Mouse (Mus musculus) forebrain, embryonic 13.5 days (tissue): ENCODE measurements around the gene Mrps11. TPM values are rescaled to one million over a fixed set of nuclear protein-coding genes. Genes with fewer than 3 reads are reported as not detected.
A peak's percentile ranks its signal among the peaks of the same experiment; 100 is the strongest.

Experiments
- ATAC-seq: fragments of 200-750 bp; cut with Nextera tagmentation; 2 replicates; pipeline ENCODE4 v1.8.0; 2017
- H3K27ac ChIP-seq: fragments of 300-500 bp; sonication (generic); 2 replicates; pipeline ENCODE4 v1.5.1; 2015; ENCODE audit warnings: inconsistent platforms, mild to moderate bottlenecking, moderate library complexity
- H3K27me3 ChIP-seq: fragments of 300-500 bp; sonication (generic); 2 replicates; pipeline ENCODE4 v1.6.1; 2015; ENCODE audit warnings: mild to moderate bottlenecking, inconsistent platforms
- H3K36me3 ChIP-seq: fragments of 300-500 bp; sonication (generic); 2 replicates; pipeline ENCODE4 v1.6.1; 2015; ENCODE audit warnings: mild to moderate bottlenecking, inconsistent platforms; ENCODE audit not compliant: poor library complexity, severe bottlenecking
- H3K4me1 ChIP-seq: fragments of 300-500 bp; sonication (generic); 2 replicates; pipeline ENCODE4 v1.6.1; 2015; ENCODE audit warnings: inconsistent platforms
- H3K4me2 ChIP-seq: fragments of 300-500 bp; sonication (generic); 2 replicates; pipeline ENCODE4 v1.6.1; 2015; ENCODE audit warnings: inconsistent platforms, mild to moderate bottlenecking, moderate library complexity
- H3K4me3 ChIP-seq: fragments of 300-500 bp; sonication (generic); 2 replicates; pipeline ENCODE4 v1.5.1; 2015; ENCODE audit warnings: mild to moderate bottlenecking, inconsistent platforms
- H3K9ac ChIP-seq: fragments of 300-500 bp; sonication (generic); 2 replicates; pipeline ENCODE4 v1.6.1; 2015; ENCODE audit warnings: mild to moderate bottlenecking, inconsistent platforms
- H3K9me3 ChIP-seq: fragments of 300-500 bp; sonication (generic); replicated peaks from 2 replicates; pipeline ENCODE4 v1.6.1; 2016; ENCODE audit warnings: inconsistent platforms
- WGBS: fragments of 180-500 bp; shearing (Covaris S2); methylation state at CpG from one replicate; pipeline ENCODE4 v1.1.7; 2015; 5-methylcytosine and 5-hydroxymethylcytosine counted together
- polyA plus RNA-seq: library from polyadenylated mRNA; unstranded; fragments of >200 nt; fragmentation: Nextera tagmentation; extraction: Ambion mirVana; gene quantifications from 2 replicates; pipeline ENCODE4 v1.2.1, GENCODE M21; 2015

The Mrps11 gene
- polyA plus RNA-seq, 1 experiment from 2014 or later: 81.2 TPM

DNA sequence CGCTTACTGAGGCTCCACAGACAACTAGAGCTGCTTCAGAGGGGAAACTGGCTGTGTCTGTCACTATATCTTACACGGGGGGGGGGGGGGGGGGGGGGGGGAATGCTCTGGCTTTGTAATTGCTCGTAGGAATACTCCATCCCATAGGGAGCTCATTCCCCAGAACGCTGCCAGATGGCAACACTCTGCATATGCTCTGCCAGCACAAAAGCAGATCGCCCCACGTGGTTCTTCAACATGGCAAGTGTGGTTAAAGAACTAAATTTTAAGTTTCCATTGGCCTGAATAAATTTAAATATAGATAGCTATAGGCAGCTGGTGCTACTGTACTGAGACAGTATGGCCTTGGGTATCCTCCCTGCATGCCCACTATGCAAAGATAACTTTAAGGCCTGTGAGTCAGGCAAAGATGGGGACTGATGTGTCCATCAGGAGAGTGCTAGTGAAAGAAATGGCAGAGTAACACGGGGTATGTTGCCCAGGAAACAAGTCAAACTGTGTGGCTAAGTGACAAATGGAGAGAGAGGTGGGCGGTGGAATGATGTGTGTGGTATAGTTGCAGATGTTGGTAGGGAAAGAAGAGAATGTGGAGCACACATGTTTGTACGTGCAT lies 15.0 kb downstream of the Mrps11 start:
- Histone ChIP-seq H3K27me3 (no peaks in the 10 kb centered on the region), H3K9ac (no peak overlapping the region), H3K4me1 (peaks cover 15% of the 10 kb centered on the region), H3K27ac (peak overlapping the region; percentile 87), H3K9me3 (no peaks in the 10 kb centered on the region), H3K4me2 (no peak overlapping the region), H3K4me3 (no peak overlapping the region), H3K36me3 (peaks cover 6% of the 10 kb centered on the region)
- WGBS: 39% methylated on average over 8 of the region's 9 CpGs
- peak; percentile 89 for ATAC-seq

- H3K4me1 ChIP-seq: peaks cover 15% of the 10 kb centered on the region
- no peaks in the 10 kb centered on the region for H3K36me3 ChIP-seq
- no peak overlapping the region for H3K9ac ChIP-seq
- H3K4me2 ChIP-seq: no peak overlapping the region
- 78% methylated on average over 9 of the region's 9 CpGs for WGBS
- H3K27me3 ChIP-seq: no peaks in the 10 kb centered on the region
- no peak overlapping the region for H3K27ac ChIP-seq
- no peaks in the 10 kb centered on the region for H3K9me3 ChIP-seq
- no peak overlapping the region for H3K4me3 ChIP-seq
- ATAC-seq: no peak
Measured at GRCm38 (mm10) chr7:78799730-78800496, 17.0 kb downstream of the Mrps11 start.

GRCm38 (mm10) chr7:78803841-78804240 lies 20.9 kb downstream of the Mrps11 start:
- WGBS: 89% methylated on average over 3 of the region's 3 CpGs
- Histone ChIP-seq H3K9ac (no peak overlapping the region), H3K36me3 (no peaks in the 10 kb centered on the region), H3K4me3 (no peak overlapping the region), H3K9me3 (no peaks in the 10 kb centered on the region), H3K4me1 (no peaks in the 10 kb centered on the region), H3K4me2 (no peak overlapping the region), H3K27ac (no peak overlapping the region), H3K27me3 (no peaks in the 10 kb centered on the region)
- no peak for ATAC-seq

GRCm38 (mm10) chr7:78807192-78807591 lies 24.3 kb downstream of the Mrps11 start:
- WGBS: 89% methylated on average over 4 of the region's 4 CpGs
- Histone ChIP-seq H3K27me3 (no peaks in the 10 kb centered on the region), H3K36me3 (no peaks in the 10 kb centered on the region), H3K4me3 (no peak overlapping the region), H3K9me3 (no peaks in the 10 kb centered on the region), H3K4me2 (no peak overlapping the region), H3K4me1 (no peaks in the 10 kb centered on the region), H3K9ac (no peak overlapping the region), H3K27ac (no peak overlapping the region)
- no peak for ATAC-seq

DNA sequence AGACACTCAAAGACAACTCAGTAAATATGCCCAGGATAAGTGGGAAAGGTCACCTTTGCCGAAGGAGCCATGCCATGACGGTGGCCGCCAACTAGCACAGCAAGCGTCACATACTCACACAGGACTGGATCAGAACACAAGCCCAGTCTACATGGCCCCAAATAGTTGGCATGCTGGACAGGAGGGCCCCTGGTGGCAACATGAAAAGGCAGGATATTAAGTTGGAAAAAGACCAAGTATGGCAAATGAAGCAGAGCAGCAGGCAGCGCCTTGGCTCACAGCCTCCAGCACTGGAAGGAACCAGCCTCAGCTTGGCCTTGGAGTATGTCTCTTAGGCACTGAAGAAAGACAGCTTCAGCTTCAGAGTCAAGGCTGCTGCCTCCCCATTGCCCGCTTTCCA lies 30.9 kb downstream of the Mrps11 start:
- peak overlapping the region; percentile 51 for H3K27ac ChIP-seq
- 85% methylated on average over 6 of the region's 6 CpGs for WGBS
- H3K36me3 ChIP-seq: no peaks in the 10 kb centered on the region
- no peak overlapping the region for H3K4me3 ChIP-seq
- no peak overlapping the region for H3K9ac ChIP-seq
- H3K9me3 ChIP-seq: no peaks in the 10 kb centered on the region
- no peak overlapping the region for H3K4me2 ChIP-seq
- no peaks in the 10 kb centered on the region for H3K27me3 ChIP-seq
- no peak for ATAC-seq
- H3K4me1 ChIP-seq: peaks cover 8% of the 10 kb centered on the region; the same call in 1 of the 2 replicates

DNA sequence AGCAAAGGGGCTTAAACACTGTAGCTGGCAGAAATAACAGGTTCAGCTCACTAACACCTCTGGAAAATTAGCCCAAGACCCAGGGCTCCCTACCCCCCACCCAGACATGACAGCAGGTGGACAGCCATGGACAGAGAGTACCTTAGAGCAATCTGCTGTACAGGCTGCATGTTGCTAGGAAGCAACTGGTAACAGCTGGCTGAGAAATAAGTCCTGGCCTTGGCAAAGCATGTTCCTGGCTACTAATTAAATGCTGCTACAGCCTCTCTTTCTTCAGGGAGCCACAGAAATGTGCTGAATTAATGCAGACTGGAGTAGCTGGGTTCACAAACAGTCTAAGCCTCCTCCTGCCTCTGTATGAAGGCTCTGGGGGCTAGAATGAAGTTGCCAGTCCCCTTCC lies 31.8 kb downstream of the Mrps11 start:
- no peaks in the 10 kb centered on the region for H3K9me3 ChIP-seq
- H3K9ac ChIP-seq: no peak overlapping the region
- peaks cover 8% of the 10 kb centered on the region; the same call in 1 of the 2 replicates for H3K4me1 ChIP-seq
- 0 out of 2 replicates have a peak, but pooled peaks have one; percentile 33 for ATAC-seq
- H3K27me3 ChIP-seq: no peaks in the 10 kb centered on the region
- H3K27ac ChIP-seq: peak overlapping the region; percentile 51
- H3K4me2 ChIP-seq: no peak overlapping the region
- no peak overlapping the region for H3K4me3 ChIP-seq
- no peaks in the 10 kb centered on the region for H3K36me3 ChIP-seq

DNA sequence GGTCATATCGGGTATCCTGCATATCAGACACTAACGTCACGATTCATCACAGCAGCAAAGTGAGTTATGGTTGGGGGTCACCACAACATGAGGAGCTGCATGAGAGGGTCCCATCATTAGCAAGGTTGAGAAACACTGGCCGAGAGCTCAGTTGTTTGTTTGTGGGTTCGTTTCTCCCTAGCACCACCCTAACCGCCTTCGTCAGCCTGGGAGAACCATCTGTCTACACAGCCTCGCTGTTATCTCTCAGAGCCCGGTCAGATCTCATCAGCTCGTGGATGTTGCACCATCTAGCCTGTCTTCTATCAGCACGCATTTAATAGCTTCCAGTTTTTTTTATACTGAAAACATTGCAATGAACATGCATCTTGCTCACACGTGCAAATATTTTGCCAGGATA lies 35.4 kb downstream of the Mrps11 start:
- Histone ChIP-seq H3K27me3 (no peaks in the 10 kb centered on the region), H3K9ac (no peak overlapping the region), H3K4me2 (no peak overlapping the region), H3K4me1 (peaks cover 8% of the 10 kb centered on the region; the same call in 1 of the 2 replicates), H3K27ac (no peak overlapping the region), H3K9me3 (no peaks in the 10 kb centered on the region), H3K4me3 (no peak overlapping the region), H3K36me3 (peaks cover 12% of the 10 kb centered on the region)
- WGBS: 85% methylated on average over 12 of the region's 12 CpGs
- ATAC-seq: no peak

GRCm38 (mm10) chr7:78826682-78827385 lies 43.9 kb downstream of the Mrps11 start:
- Histone ChIP-seq H3K27ac (peak overlapping the region; percentile 60), H3K4me3 (no peak overlapping the region), H3K9ac (no peak overlapping the region), H3K4me2 (no peak overlapping the region), H3K9me3 (no peaks in the 10 kb centered on the region), H3K4me1 (peaks cover 10% of the 10 kb centered on the region), H3K36me3 (peaks cover 58% of the 10 kb centered on the region), H3K27me3 (no peaks in the 10 kb centered on the region)
- peak; percentile 51; the same call in 1 of the 2 replicates for ATAC-seq
- WGBS: 53% methylated on average over 9 of the region's 9 CpGs

- H3K36me3 ChIP-seq: peaks cover 55% of the 10 kb centered on the region
- H3K9me3 ChIP-seq: no peaks in the 10 kb centered on the region
- 88% methylated on average over 14 of the region's 14 CpGs for WGBS
- no peak overlapping the region for H3K4me2 ChIP-seq
- H3K27ac ChIP-seq: peak overlapping the region; percentile 60; the same call in 1 of the 2 replicates
- H3K4me1 ChIP-seq: peaks cover 10% of the 10 kb centered on the region
- no peak overlapping the region for H3K9ac ChIP-seq
- ATAC-seq: no peak
- H3K4me3 ChIP-seq: no peak overlapping the region
- H3K27me3 ChIP-seq: no peaks in the 10 kb centered on the region
Measured at GRCm38 (mm10) chr7:78827749-78828362, 44.9 kb downstream of the Mrps11 start.

GRCm38 (mm10) chr7:78835656-78836055 lies 52.7 kb downstream of the Mrps11 start:
- no peak overlapping the region for H3K4me3 ChIP-seq
- peaks cover 43% of the 10 kb centered on the region for H3K36me3 ChIP-seq
- 86% methylated on average over 4 of the region's 4 CpGs for WGBS
- H3K4me2 ChIP-seq: no peak overlapping the region
- H3K27me3 ChIP-seq: no peaks in the 10 kb centered on the region
- ATAC-seq: no peak
- no peaks in the 10 kb centered on the region for H3K4me1 ChIP-seq
- no peak overlapping the region for H3K27ac ChIP-seq
- no peaks in the 10 kb centered on the region for H3K9me3 ChIP-seq
- no peak overlapping the region for H3K9ac ChIP-seq

DNA sequence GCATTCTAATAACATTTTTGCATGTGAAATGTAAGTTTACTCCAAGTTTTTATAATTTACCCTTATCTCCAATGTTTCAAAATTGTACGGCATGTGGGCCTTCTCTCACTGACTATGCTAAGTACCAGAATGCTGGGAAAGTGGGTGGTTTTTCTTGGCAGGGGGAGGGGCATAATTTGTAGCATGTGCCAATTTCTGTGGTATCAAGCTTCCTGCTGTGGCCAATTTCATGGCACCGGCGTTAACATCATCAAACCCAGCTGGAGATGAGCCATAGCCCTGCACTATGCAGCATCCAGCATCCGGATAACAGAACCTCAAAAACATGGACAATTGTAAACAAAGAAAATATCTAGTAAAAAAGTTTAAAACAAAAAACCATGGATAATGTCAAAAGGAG lies 54.3 kb downstream of the Mrps11 start:
- no peak overlapping the region for H3K27ac ChIP-seq
- no peak for ATAC-seq
- H3K4me2 ChIP-seq: no peak overlapping the region
- H3K9ac ChIP-seq: no peak overlapping the region
- WGBS: 76% methylated on average over 4 of the region's 4 CpGs
- peaks cover 56% of the 10 kb centered on the region for H3K36me3 ChIP-seq
- H3K4me1 ChIP-seq: no peaks in the 10 kb centered on the region
- no peaks in the 10 kb centered on the region for H3K27me3 ChIP-seq
- H3K9me3 ChIP-seq: no peaks in the 10 kb centered on the region
- no peak overlapping the region for H3K4me3 ChIP-seq

GRCm38 (mm10) chr7:78841601-78842000 lies 58.7 kb downstream of the Mrps11 start:
- no peak overlapping the region for H3K9ac ChIP-seq
- 90% methylated on average over 5 of the region's 5 CpGs for WGBS
- no peak overlapping the region for H3K4me3 ChIP-seq

More at GRCm38 (mm10) chr7:78841601-78842000, 58.7 kb downstream of the Mrps11 start:
- no peaks in the 10 kb centered on the region for H3K27me3 ChIP-seq
- ATAC-seq: no peak
- H3K9me3 ChIP-seq: no peaks in the 10 kb centered on the region
- H3K4me2 ChIP-seq: no peak overlapping the region
- H3K4me1 ChIP-seq: peaks cover 14% of the 10 kb centered on the region
- H3K27ac ChIP-seq: no peak overlapping the region
- H3K36me3 ChIP-seq: peaks cover 58% of the 10 kb centered on the region
